Mouse (Mus musculus) leukemia stem cell, adult 10-12 weeks (primary cell): ENCODE measurements around the gene Hal. TPM values are rescaled to one million over a fixed set of nuclear protein-coding genes. Genes with fewer than 3 reads are reported as not detected.

ENCODE experiments used
- polyA plus RNA-seq: library from polyadenylated mRNA; stranded (reverse); fragments of >175 nt; gene quantifications from 2 replicates; pipeline ENCODE4 v1.2.3, GENCODE M21; 2012; ENCODE audit warnings: low replicate concordance

Hal gene
- polyA plus RNA-seq = 0.26 TPM in 1 of 2 replicates, not detected in the other

DNA sequence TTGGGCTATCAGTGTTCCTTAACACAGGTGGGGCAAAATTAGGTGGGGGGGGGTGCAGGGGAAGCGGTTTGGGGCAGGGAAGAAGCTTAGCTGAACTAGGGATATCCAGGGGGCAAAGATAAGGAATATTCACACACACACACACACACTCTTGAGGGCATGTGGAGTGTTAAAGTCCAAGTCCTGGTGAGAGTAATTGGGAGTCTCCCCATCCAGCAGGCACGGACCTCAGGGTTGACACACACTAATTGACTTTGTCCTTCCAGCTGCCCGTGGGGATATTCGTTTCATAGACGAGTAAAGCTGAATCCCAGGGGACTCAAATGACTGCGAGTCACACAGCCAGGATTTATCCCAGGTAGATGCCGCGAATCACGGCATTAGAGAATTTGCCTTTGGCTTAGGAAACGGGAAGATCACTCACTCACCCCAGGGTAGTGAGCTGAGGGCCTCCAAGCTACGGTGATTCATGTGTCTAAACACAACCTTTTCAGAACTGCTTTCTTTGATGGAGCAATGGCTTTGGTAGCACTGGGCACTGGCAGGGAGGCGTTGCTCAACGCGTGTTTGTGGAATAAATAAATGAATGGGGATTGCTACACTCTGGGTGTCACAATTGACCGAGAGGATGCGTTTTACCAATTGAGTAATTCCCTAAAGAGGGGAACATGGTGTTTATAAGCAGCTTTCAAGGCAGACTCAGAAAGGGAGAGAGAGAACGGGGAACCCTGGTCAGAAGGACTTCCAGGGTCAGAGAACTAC is at the start of gene Hal:
Gene Hal (plus strand): TSS at position 703 of the 762 bp plus-strand sequence.

GRCm38 (mm10) chr10:93539775-93540430 is 51.3 kb downstream of the Hal start, which contains the start of gene Amdhd1:
Amdhd1 (minus strand) TSS chr10:93540033.

DNA sequence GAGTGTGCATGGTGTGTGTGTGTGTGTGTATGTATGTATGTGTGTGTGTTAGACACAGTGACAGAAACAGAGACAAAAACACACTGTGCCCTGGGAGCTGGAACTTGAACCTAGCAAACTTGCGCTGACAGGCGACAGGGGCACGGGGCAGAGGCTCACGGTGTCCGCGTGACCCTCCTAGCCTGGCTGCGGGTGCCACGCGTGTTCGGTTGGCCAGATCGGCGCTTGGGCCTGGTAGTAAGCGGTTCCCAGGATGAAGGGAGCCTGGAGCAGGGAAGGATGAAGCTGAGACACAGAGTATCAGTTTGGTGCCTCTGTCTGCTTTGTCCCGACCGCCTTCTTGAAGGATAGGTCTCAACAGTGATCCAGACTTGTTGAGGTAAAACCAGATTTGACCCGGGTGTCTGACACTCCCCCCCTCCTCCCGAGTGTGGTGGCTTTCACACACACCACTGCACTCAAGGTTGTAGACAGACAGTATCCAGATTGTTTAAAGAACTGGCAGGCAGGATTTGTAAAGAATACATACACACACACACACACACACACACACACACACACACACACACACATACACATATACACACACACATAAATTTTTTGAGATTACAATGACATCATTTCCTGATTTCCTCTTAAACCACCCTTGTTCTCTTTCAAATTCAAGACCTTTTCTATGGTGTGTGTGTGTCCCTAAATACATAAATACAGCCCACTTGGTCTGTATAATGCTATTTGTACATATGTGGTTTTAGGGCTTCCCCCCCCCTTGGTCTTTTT is 52.1 kb downstream of the Hal start, which contains the start of gene Ccdc38:
Gene Ccdc38 (plus strand): TSS at position 202 of the 780 bp plus-strand sequence.

Other genes with a start within 250 kb of the Hal start
- gene Elk3, start 177.6 kb upstream of the Hal start, polyA plus RNA-seq = 10.0 and 16.2 TPM in 2 replicates
- 24.8 and 81.9 TPM in 2 replicates for gene Lta4h, start 35.4 kb upstream of the Hal start, polyA plus RNA-seq
- gene Amdhd1, start 51.3 kb downstream of the Hal start, polyA plus RNA-seq = not detected in 2 replicates
- gene Ccdc38, start 51.9 kb downstream of the Hal start, polyA plus RNA-seq = not detected in 2 replicates
- 66.1 and 73.0 TPM in 2 replicates for gene Snrpf, start 100.9 kb downstream of the Hal start, polyA plus RNA-seq
- 0.54 and 0.82 TPM in 2 replicates for gene Ntn4, start 151.9 kb downstream of the Hal start, polyA plus RNA-seq